Mouse (Mus musculus) layer of hippocampus, adult 8-10 months (tissue): ENCODE measurements around the gene Vkorc1l1. TPM values are rescaled to one million over a fixed set of nuclear protein-coding genes. Genes with fewer than 3 reads are reported as not detected.

Experiments
- DNase-seq, 2 experiments: peaks; one replicate each; pipeline ENCODE4 v3.0.0; 2022; ENCODE audit warnings: low spot score in 2 of 2
- total RNA-seq, 4 experiments: library from RNA; stranded (reverse); gene quantifications; 2 replicates each; pipeline ENCODE4 v1.2.4; 2022

The Vkorc1l1 gene
- total RNA-seq, 4 experiments from 2014 or later, result 43.6 to 50.2 (median 45.9) TPM

- no peak for DNase-seq
Measured at GRCm38 (mm10) chr5:130001356-130001987, 59.7 kb downstream of the Vkorc1l1 start.

GRCm38 (mm10) chr5:130002301-130003146 lies 60.8 kb downstream of the Vkorc1l1 start, which contains the start of gene Gusb:
Gene Gusb (minus strand): TSS chr5:130003049.
- DNase-seq, result peak; percentile 54 to 65

- DNase-seq, result no peak
Measured at GRCm38 (mm10) chr5:130003229-130003628, 61.5 kb downstream of the Vkorc1l1 start.

GRCm38 (mm10) chr5:130007344-130007743 lies 65.6 kb downstream of the Vkorc1l1 start:
- no peak for DNase-seq

GRCm38 (mm10) chr5:130008034-130008590 lies 66.3 kb downstream of the Vkorc1l1 start:
- DNase-seq, result no peak

- DNase-seq, result no peak
Measured at GRCm38 (mm10) chr5:130009784-130010183, 68.0 kb downstream of the Vkorc1l1 start.

- DNase-seq, result no peak
Measured at GRCm38 (mm10) chr5:130010961-130011360, 69.2 kb downstream of the Vkorc1l1 start.

- no peak for DNase-seq
Measured at GRCm38 (mm10) chr5:130015104-130015503, 73.3 kb downstream of the Vkorc1l1 start.

GRCm38 (mm10) chr5:130019461-130019860 lies 77.7 kb downstream of the Vkorc1l1 start:
- no peak for DNase-seq

- DNase-seq, result no peak
Measured at GRCm38 (mm10) chr5:130021361-130021966, 79.7 kb downstream of the Vkorc1l1 start.

GRCm38 (mm10) chr5:130022366-130022765 lies 80.6 kb downstream of the Vkorc1l1 start:
- DNase-seq, result no peak

- no peak for DNase-seq
Measured at GRCm38 (mm10) chr5:130023067-130023766, 81.4 kb downstream of the Vkorc1l1 start.

- peak; percentile 67 to 70 for DNase-seq
Measured at GRCm38 (mm10) chr5:130023767-130024539, 82.2 kb downstream of the Vkorc1l1 start.

GRCm38 (mm10) chr5:130027134-130027533 lies 85.4 kb downstream of the Vkorc1l1 start:
- DNase-seq, result no peak

GRCm38 (mm10) chr5:130027696-130028095 lies 85.9 kb downstream of the Vkorc1l1 start:
- DNase-seq, result no peak

- peak; percentile 74 to 85 for DNase-seq
Measured at GRCm38 (mm10) chr5:130029142-130029897, 87.5 kb downstream of the Vkorc1l1 start, which contains the start of the genes Asl and Crcp. Gene Asl (minus strand): TSS chr5:130029247. Gene Crcp (plus strand): TSS chr5:130029290.

GRCm38 (mm10) chr5:130031410-130032390 lies 89.9 kb downstream of the Vkorc1l1 start:
- no peak for DNase-seq

- no peak for DNase-seq
Measured at GRCm38 (mm10) chr5:130033869-130034268, 92.1 kb downstream of the Vkorc1l1 start.
